Mouse (Mus musculus): ENCODE measurements at regions not wholly inside any gene's neighbourhood (a gene's known extent, or its start where the extent isn't known, plus 50 kb on each side); places are given as distances from the start of the nearest gene placed in this dataset.

GRCm38 (mm10) chr8:115426543-115426942 lies 281.1 kb downstream of the Maf start:
- 83% methylated on average over 3 of the region's 3 CpGs for WGBS
- no peak overlapping the region for H3K4me2 ChIP-seq
- no peak for ATAC-seq (ENCODE audit: insufficient number of reproducible peaks, insufficient read depth, low FRiP score, low TSS enrichment, low read depth)
- peaks cover 12% of the 10 kb centered on the region for H3K4me1 ChIP-seq (replicated peaks)
- no peaks in the 10 kb centered on the region for H3K27me3 ChIP-seq
- no peak overlapping the region for H3K9ac ChIP-seq (replicated peaks)
- H3K27ac ChIP-seq: no peak overlapping the region
- H3K9me3 ChIP-seq: no peaks in the 10 kb centered on the region
- no peaks in the 10 kb centered on the region for H3K36me3 ChIP-seq
- no peak overlapping the region for H3K4me3 ChIP-seq (replicated peaks)

DNA sequence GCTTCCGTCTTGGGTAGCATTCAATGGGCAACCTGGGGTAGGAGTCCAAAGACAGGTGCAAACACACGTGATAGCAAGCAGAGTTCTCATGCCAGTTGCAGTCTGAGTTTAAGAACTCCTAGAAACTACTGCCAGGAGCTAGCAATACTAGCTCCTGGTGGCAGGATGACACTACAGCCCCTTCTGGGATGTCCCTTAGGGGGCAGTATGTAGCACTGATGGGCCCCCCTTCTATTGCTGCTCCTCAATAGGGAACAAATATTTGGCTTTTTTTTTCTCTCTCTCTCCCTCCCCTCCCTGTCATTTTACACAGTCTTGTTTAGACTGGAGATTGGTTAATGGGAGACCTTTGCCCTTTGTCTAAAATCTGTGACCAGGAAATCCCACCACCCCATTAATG lies 282.2 kb downstream of the Maf start:
- no peak for ATAC-seq (ENCODE audit: insufficient number of reproducible peaks, insufficient read depth, low FRiP score, low TSS enrichment, low read depth)
- no peaks in the 10 kb centered on the region for H3K27me3 ChIP-seq
- 68% methylated on average over 2 of the region's 2 CpGs for WGBS

GRCm38 (mm10) chr8:115423682-115424081 lies 283.9 kb downstream of the Maf start:
- no peak overlapping the region for H3K4me3 ChIP-seq (replicated peaks)
- H3K27ac ChIP-seq: no peak overlapping the region
- no peak for ATAC-seq (ENCODE audit: insufficient number of reproducible peaks, insufficient read depth, low FRiP score, low TSS enrichment, low read depth)
- H3K4me2 ChIP-seq: no peak overlapping the region
- no peaks in the 10 kb centered on the region for H3K9me3 ChIP-seq
- H3K9ac ChIP-seq (replicated peaks): no peak overlapping the region
- H3K27me3 ChIP-seq: no peaks in the 10 kb centered on the region
- WGBS: 79% methylated on average over 2 of the region's 2 CpGs
- H3K36me3 ChIP-seq: no peaks in the 10 kb centered on the region
- H3K4me1 ChIP-seq (replicated peaks): peaks cover 5% of the 10 kb centered on the region

More for the DNA sequence above, 282.2 kb downstream of the Maf start:
- no peaks in the 10 kb centered on the region for H3K9me3 ChIP-seq
- no peaks in the 10 kb centered on the region for H3K36me3 ChIP-seq
- H3K9ac ChIP-seq (replicated peaks): no peak overlapping the region
- H3K4me1 ChIP-seq (replicated peaks): peaks cover 6% of the 10 kb centered on the region
- H3K4me2 ChIP-seq: no peak overlapping the region
- no peak overlapping the region for H3K27ac ChIP-seq
- H3K4me3 ChIP-seq (replicated peaks): no peak overlapping the region

DNA sequence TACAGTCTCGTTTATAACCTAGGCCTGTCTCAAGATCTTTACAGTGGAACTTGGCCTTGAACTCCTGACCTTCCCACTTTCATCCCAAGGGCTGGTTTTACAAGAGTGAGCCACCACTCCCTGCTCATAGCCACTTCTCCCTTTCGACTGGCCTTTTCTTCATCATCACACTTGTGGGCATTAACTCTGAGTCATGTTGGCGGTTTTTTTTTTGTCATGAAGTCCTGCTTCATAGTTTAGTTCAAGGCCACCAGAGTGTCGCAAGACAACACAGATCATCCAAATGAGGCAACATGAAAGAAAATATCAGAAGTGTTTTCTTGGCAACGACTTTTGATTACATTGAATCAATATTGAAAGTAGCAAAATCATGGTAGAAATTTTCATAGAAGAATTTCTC lies 284.5 kb downstream of the Maf start:
- no peak for ATAC-seq (ENCODE audit: insufficient number of reproducible peaks, insufficient read depth, low FRiP score, low TSS enrichment, low read depth)
- H3K9ac ChIP-seq (replicated peaks): no peak overlapping the region
- H3K27me3 ChIP-seq: no peaks in the 10 kb centered on the region
- no peaks in the 10 kb centered on the region for H3K36me3 ChIP-seq
- H3K9me3 ChIP-seq: no peaks in the 10 kb centered on the region
- no peak overlapping the region for H3K4me2 ChIP-seq
- WGBS: 90% methylated on average over 5 of the region's 5 CpGs
- H3K27ac ChIP-seq: no peak overlapping the region
- H3K4me1 ChIP-seq (replicated peaks): no peaks in the 10 kb centered on the region; the same call in 1 of the 2 replicates
- no peak overlapping the region for H3K4me3 ChIP-seq (replicated peaks)

DNA sequence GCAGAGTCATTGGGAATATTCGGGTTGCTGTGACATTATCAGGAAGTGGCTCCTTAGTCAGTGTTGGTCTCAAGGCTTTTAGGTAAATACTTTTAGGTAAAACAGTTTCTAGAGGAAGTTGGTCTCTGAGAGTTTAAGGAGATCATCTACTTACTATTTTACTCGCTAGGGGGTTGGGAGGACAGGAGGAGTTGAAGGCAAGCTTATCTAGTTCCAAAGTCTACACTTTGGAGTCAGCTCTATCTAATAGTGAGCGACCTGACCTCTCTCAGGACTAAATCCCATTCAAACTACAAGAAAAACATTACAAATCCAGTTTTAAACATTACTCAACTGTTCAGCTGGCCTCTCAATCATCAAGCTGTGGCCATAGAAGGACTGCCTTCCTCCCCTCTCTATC lies 287.1 kb downstream of the Maf start:
- ATAC-seq (ENCODE audit: insufficient number of reproducible peaks, insufficient read depth, low FRiP score, low TSS enrichment, low read depth): no peak
- 0 out of 2 replicates have a peak, but pooled peaks cover 5% of the 10 kb centered on the region for H3K27me3 ChIP-seq
- H3K36me3 ChIP-seq: no peaks in the 10 kb centered on the region
- WGBS: 74% methylated on average over 3 of the region's 3 CpGs
- H3K27ac ChIP-seq: no peak overlapping the region
- no peaks in the 10 kb centered on the region for H3K9me3 ChIP-seq
- H3K4me2 ChIP-seq: no peak overlapping the region
- no peak overlapping the region for H3K9ac ChIP-seq (replicated peaks)
- H3K4me1 ChIP-seq (replicated peaks): no peaks in the 10 kb centered on the region; the same call in 1 of the 2 replicates
- H3K4me3 ChIP-seq (replicated peaks): no peak overlapping the region

DNA sequence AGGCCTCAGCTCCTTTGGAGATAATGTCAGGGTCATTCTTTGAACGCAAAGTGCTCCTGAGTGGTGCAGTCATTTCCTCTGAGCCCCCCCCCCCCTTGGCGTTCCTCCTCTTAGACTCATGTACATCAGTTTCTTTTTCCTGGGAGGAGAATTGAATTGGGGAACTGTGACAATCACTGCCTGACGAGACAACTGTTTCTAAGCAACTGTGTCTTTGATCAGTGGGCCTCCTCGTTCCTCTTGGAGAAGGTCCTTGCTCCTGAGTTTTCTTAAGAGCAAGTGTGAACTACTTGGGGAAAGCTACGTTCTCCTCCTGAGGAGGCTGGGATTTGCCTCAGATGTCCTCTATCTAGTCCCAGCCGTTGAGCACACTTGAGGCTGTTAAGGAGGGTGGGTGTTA lies 287.5 kb downstream of the Maf start:
- Histone ChIP-seq H3K27me3 (0 out of 2 replicates have a peak, but pooled peaks cover 5% of the 10 kb centered on the region), H3K4me3 (replicated peaks) (no peak overlapping the region), H3K36me3 (no peaks in the 10 kb centered on the region), H3K9ac (replicated peaks) (no peak overlapping the region), H3K4me1 (replicated peaks) (no peaks in the 10 kb centered on the region; the same call in 1 of the 2 replicates), H3K27ac (no peak overlapping the region), H3K4me2 (no peak overlapping the region), H3K9me3 (no peaks in the 10 kb centered on the region)
- ATAC-seq (ENCODE audit: insufficient number of reproducible peaks, insufficient read depth, low FRiP score, low TSS enrichment, low read depth): no peak
- 60% methylated on average over 6 of the region's 6 CpGs for WGBS

DNA sequence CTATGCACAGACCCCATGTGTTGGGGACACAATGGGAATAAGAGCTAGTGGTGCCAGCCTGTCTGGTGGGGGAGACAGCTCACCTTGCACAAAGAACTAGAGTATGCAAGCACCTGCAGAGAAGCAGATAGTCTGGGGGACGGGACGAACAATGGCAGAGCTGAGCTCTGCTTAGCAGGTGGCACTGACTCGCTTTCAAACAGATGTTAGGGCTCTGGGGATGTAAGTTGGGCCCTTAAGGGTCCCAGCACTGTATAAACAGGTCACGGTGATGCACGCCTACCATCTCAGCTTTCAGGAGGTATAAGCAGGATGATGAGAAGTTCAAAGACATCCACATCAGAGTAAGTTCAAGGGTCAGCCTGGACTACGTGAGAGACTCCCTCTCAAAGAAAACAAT lies 289.5 kb downstream of the Maf start:
- H3K4me2 ChIP-seq: no peak overlapping the region
- no peak overlapping the region for H3K9ac ChIP-seq (replicated peaks)
- WGBS: 53% methylated on average over 6 of the region's 6 CpGs
- H3K4me3 ChIP-seq (replicated peaks): no peak overlapping the region
- 0 out of 2 replicates have a peak, but pooled peaks cover 5% of the 10 kb centered on the region for H3K27me3 ChIP-seq
- H3K36me3 ChIP-seq: no peaks in the 10 kb centered on the region
- H3K9me3 ChIP-seq: no peaks in the 10 kb centered on the region
- H3K4me1 ChIP-seq (replicated peaks): peaks cover 6% of the 10 kb centered on the region
- no peak for ATAC-seq (ENCODE audit: insufficient number of reproducible peaks, insufficient read depth, low FRiP score, low TSS enrichment, low read depth)
- H3K27ac ChIP-seq: no peak overlapping the region

DNA sequence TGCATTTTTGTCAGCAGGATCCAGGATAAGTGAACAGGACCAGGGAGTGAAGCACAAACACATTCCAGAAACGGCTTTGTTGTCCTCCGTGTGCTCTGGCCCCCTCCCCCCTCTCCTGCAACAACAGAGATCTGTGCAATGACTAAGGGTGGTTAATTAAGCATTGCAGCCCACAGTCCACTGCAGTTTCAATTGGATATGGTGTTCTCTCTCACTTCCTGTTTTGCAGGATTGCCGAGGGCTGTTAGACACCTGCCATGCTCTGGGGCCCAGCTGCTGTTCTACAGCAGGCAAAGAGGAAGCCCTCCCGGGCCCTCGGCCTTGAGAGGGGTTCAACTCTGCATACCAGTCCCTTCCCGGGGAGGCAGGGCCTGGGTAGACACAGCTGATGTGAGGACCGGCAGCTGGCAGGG lies 293.5 kb downstream of the Maf start:
- Histone ChIP-seq H3K4me1 (replicated peaks) (peaks cover 6% of the 10 kb centered on the region), H3K27ac (no peak overlapping the region), H3K36me3 (no peaks in the 10 kb centered on the region), H3K27me3 (0 out of 2 replicates have a peak, but pooled peaks cover 5% of the 10 kb centered on the region), H3K4me3 (replicated peaks) (no peak overlapping the region), H3K4me2 (no peak overlapping the region), H3K9me3 (no peaks in the 10 kb centered on the region), H3K9ac (replicated peaks) (no peak overlapping the region)
- WGBS: 17% methylated on average over 7 of the region's 7 CpGs
- no peak for ATAC-seq (ENCODE audit: insufficient number of reproducible peaks, insufficient read depth, low FRiP score, low TSS enrichment, low read depth)

- WGBS: 82% methylated on average over 5 of the region's 5 CpGs
- H3K9me3 ChIP-seq: peaks cover 7% of the 10 kb centered on the region; the same call in 1 of the 2 replicates
- H3K27me3 ChIP-seq: 0 out of 2 replicates have a peak, but pooled peaks cover under 1% of the 10 kb centered on the region
- H3K4me2 ChIP-seq: no peak overlapping the region
- no peak overlapping the region for H3K9ac ChIP-seq (replicated peaks)
- H3K4me1 ChIP-seq (replicated peaks): peaks cover 6% of the 10 kb centered on the region
- no peak overlapping the region for H3K4me3 ChIP-seq (replicated peaks)
- no peak for ATAC-seq (ENCODE audit: insufficient number of reproducible peaks, insufficient read depth, low FRiP score, low TSS enrichment, low read depth)
- H3K27ac ChIP-seq: no peak overlapping the region
- no peaks in the 10 kb centered on the region for H3K36me3 ChIP-seq
These were observed 295.8 kb downstream of the Maf start for GRCm38 (mm10) chr8:115411756-115412155.

GRCm38 (mm10) chr8:115411061-115411460 lies 296.5 kb downstream of the Maf start:
- Histone ChIP-seq H3K36me3 (no peaks in the 10 kb centered on the region), H3K27ac (no peak overlapping the region), H3K4me2 (no peak overlapping the region), H3K9ac (replicated peaks) (no peak overlapping the region), H3K27me3 (no peaks in the 10 kb centered on the region), H3K4me3 (replicated peaks) (no peak overlapping the region), H3K4me1 (replicated peaks) (peaks cover 6% of the 10 kb centered on the region), H3K9me3 (peaks cover 7% of the 10 kb centered on the region; the same call in 1 of the 2 replicates)
- WGBS: 87% methylated on average over 4 of the region's 4 CpGs
- no peak for ATAC-seq (ENCODE audit: insufficient number of reproducible peaks, insufficient read depth, low FRiP score, low TSS enrichment, low read depth)

GRCm38 (mm10) chr8:115410191-115410590 lies 297.4 kb downstream of the Maf start:
- Histone ChIP-seq H3K27me3 (no peaks in the 10 kb centered on the region), H3K4me1 (replicated peaks) (peaks cover 6% of the 10 kb centered on the region), H3K27ac (no peak overlapping the region), H3K9ac (replicated peaks) (no peak overlapping the region), H3K36me3 (no peaks in the 10 kb centered on the region), H3K4me2 (no peak overlapping the region), H3K4me3 (replicated peaks) (no peak overlapping the region), H3K9me3 (peaks cover 7% of the 10 kb centered on the region; the same call in 1 of the 2 replicates)
- WGBS: 92% methylated on average over 3 of the region's 3 CpGs
- no peak for ATAC-seq (ENCODE audit: insufficient number of reproducible peaks, insufficient read depth, low FRiP score, low TSS enrichment, low read depth)

GRCm38 (mm10) chr8:115407535-115407934 lies 300.1 kb downstream of the Maf start:
- no peak overlapping the region for H3K27ac ChIP-seq
- ATAC-seq (ENCODE audit: insufficient number of reproducible peaks, insufficient read depth, low FRiP score, low TSS enrichment, low read depth): no peak
- no peaks in the 10 kb centered on the region for H3K36me3 ChIP-seq
- H3K9me3 ChIP-seq: peaks cover 7% of the 10 kb centered on the region; the same call in 1 of the 2 replicates
- H3K4me2 ChIP-seq: no peak overlapping the region
- 91% methylated on average over 4 of the region's 4 CpGs for WGBS
- no peak overlapping the region for H3K4me3 ChIP-seq (replicated peaks)
- H3K27me3 ChIP-seq: no peaks in the 10 kb centered on the region
- no peak overlapping the region for H3K9ac ChIP-seq (replicated peaks)
- H3K4me1 ChIP-seq (replicated peaks): no peaks in the 10 kb centered on the region; the same call in 1 of the 2 replicates

All from limb, embryonic 12.5 days (tissue).